Mouse (Mus musculus) brain, embryonic 14.5 days (tissue): Measurements from ENCODE around the gene Slc28a1. TPM values are rescaled to one million over a fixed set of nuclear protein-coding genes. Genes with fewer than 3 reads are reported as not detected.
"Not testable (repeated sequence)": the region's sequence is repeated elsewhere in the genome, so short reads cannot be mapped to it uniquely, and the experiment has no call there.

Source experiments
- DNase-seq: peaks from one replicate; pipeline ENCODE4 v3.0.0-alpha.2; 2011; ENCODE audit warnings: low read depth
- CTCF ChIP-seq: fragments of 200-500 bp; IDR thresholded peaks from 2 replicates; pipeline ENCODE4 v1.5.1; 2012; ENCODE audit warnings: inconsistent platforms, mild to moderate bottlenecking, moderate library complexity, borderline replicate concordance; ENCODE audit not compliant: insufficient read depth, insufficient read length; ENCODE audit errors: extremely low read depth
- POLR2A ChIP-seq: fragments of 200-500 bp; IDR thresholded peaks from 2 replicates; pipeline ENCODE4 v1.6.1; 2012; ENCODE audit warnings: mild to moderate bottlenecking, inconsistent platforms, borderline replicate concordance; ENCODE audit not compliant: poor library complexity, insufficient read depth, insufficient read length, severe bottlenecking; ENCODE audit errors: extremely low read depth
- polyA plus RNA-seq: library from polyadenylated mRNA; depleted of rRNA; stranded (reverse); fragments of >200 nt; gene quantifications from 2 replicates; pipeline ENCODE4 v1.2.3, GENCODE M21; 2012

The Slc28a1 gene
- polyA plus RNA-seq, 1 experiment = 0.03 TPM

GRCm38 (mm10) chr7:81176187-81176769 lies 61.7 kb downstream of the Slc28a1 start:
- TF ChIP-seq POLR2A (no peak), CTCF (no peak)
- DNase-seq = no peak

GRCm38 (mm10) chr7:81179494-81179893 lies 64.9 kb downstream of the Slc28a1 start:
- TF ChIP-seq CTCF (no peak), POLR2A (no peak)

GRCm38 (mm10) chr7:81182492-81183175 lies 68.0 kb downstream of the Slc28a1 start:
- no peak for DNase-seq
- TF ChIP-seq CTCF (no peak), POLR2A (no peak)

More at GRCm38 (mm10) chr7:81179494-81179893, 64.9 kb downstream of the Slc28a1 start:
- DNase-seq = no peak

GRCm38 (mm10) chr7:81183181-81183580 lies 68.6 kb downstream of the Slc28a1 start:
- TF ChIP-seq POLR2A = no peak
- TF ChIP-seq CTCF = no peak
- DNase-seq = no peak

- TF ChIP-seq POLR2A (no peak), CTCF (no peak)
- no peak for DNase-seq
Observed at GRCm38 (mm10) chr7:81184136-81184535, 69.5 kb downstream of the Slc28a1 start.

GRCm38 (mm10) chr7:81184651-81185050 lies 70.1 kb downstream of the Slc28a1 start:
- no peak for TF ChIP-seq CTCF
- no peak for TF ChIP-seq POLR2A
- DNase-seq = no peak

GRCm38 (mm10) chr7:81186036-81186435 lies 71.4 kb downstream of the Slc28a1 start:
- not testable (repeated sequence) for DNase-seq

GRCm38 (mm10) chr7:81189180-81189579 lies 74.6 kb downstream of the Slc28a1 start:
- no peak for DNase-seq
- TF ChIP-seq CTCF (no peak), POLR2A (no peak)

- DNase-seq = no peak
- TF ChIP-seq CTCF (no peak), POLR2A (no peak)
Observed at GRCm38 (mm10) chr7:81195509-81195908, 80.9 kb downstream of the Slc28a1 start.

GRCm38 (mm10) chr7:81196796-81197195 lies 82.2 kb downstream of the Slc28a1 start:
- TF ChIP-seq CTCF = no peak
- TF ChIP-seq POLR2A = no peak

GRCm38 (mm10) chr7:81198538-81198937 lies 83.9 kb downstream of the Slc28a1 start:
- TF ChIP-seq CTCF = no peak
- TF ChIP-seq POLR2A = no peak
- DNase-seq = peak; percentile 18

More at GRCm38 (mm10) chr7:81196796-81197195, 82.2 kb downstream of the Slc28a1 start:
- DNase-seq = no peak

GRCm38 (mm10) chr7:81199109-81199508 lies 84.5 kb downstream of the Slc28a1 start:
- TF ChIP-seq POLR2A = no peak
- TF ChIP-seq CTCF = no peak
- DNase-seq = no peak
